Mouse (Mus musculus): ENCODE measurements around the gene Arhgef3. TPM values are rescaled to one million over a fixed set of nuclear protein-coding genes. Genes with fewer than 3 reads are reported as not detected.

The Arhgef3 gene
- total and polyA plus RNA-seq, 2 experiments from 2014 or later, result 17.9 to 21.4 TPM

- H3K27ac ChIP-seq (ENCODE audit: low read depth), result no peak overlapping the region
- 0 out of 2 replicates have a peak, but pooled peaks cover 4% of the 10 kb centered on the region for H3K36me3 ChIP-seq (replicated peaks; ENCODE audit: control insufficient read depth, insufficient read depth, low read length)
- H3K9me3 ChIP-seq (replicated peaks; ENCODE audit: control insufficient read depth, low read length), result no peaks in the 10 kb centered on the region
- no peak for DNase-seq (ENCODE audit: low spot score)
- no peak overlapping the region for H3K4me3 ChIP-seq (ENCODE audit: low read depth, low read length)
- no peaks in the 10 kb centered on the region for H3K27me3 ChIP-seq (ENCODE audit: control insufficient read depth, insufficient read depth, low read length)
- WGBS, result 54% methylated on average over 5 of the region's 5 CpGs
- H3K9ac ChIP-seq (replicated peaks; ENCODE audit: low read depth, low read length), result no peak overlapping the region
- TF ChIP-seq CTCF (IDR thresholded peaks at IDR 0.05; ENCODE audit: low read depth) (no peak), EP300 (IDR thresholded peaks at IDR 0.05; ENCODE audit: low read depth) (no peak)
- peaks cover 10% of the 10 kb centered on the region for H3K4me1 ChIP-seq (ENCODE audit: control insufficient read depth, insufficient read depth)
- no peak overlapping the region for H3K4me2 ChIP-seq (ENCODE audit: low read depth, low read length)
- no peak for ATAC-seq (ENCODE audit: insufficient read depth, low read depth)
Observed at GRCm38 (mm10) chr14:27081536-27082275, 33.0 kb upstream of the Arhgef3 start.

DNA sequence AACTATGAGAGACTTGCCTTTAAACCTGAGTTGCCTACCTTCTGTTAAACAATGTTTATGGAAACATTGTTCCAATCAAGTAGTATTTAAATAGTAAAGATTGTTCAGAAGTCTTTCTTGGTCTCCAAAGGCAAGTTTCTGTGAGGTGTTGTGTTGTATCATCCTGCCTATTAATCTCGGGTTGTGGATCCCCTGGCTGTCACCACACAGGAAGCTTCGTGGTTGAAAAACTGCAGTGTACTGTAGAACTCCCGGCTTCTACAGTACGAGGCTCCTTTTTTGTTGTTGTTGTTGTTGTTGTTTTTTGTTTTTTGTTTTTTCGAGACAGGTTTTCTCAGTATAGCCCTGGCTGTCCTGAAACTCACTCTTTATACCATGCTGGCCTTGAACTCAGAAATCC lies 29.2 kb upstream of the Arhgef3 start:
- H3K4me1 ChIP-seq (ENCODE audit: control insufficient read depth, insufficient read depth), result no peaks in the 10 kb centered on the region
- H3K36me3 ChIP-seq (replicated peaks; ENCODE audit: control insufficient read depth, insufficient read depth, low read length), result peaks cover 4% of the 10 kb centered on the region; the same call in 1 of the 2 replicates
- no peaks in the 10 kb centered on the region for H3K9me3 ChIP-seq (replicated peaks; ENCODE audit: control insufficient read depth, low read length)
- H3K27me3 ChIP-seq (ENCODE audit: control insufficient read depth, insufficient read depth, low read length), result no peaks in the 10 kb centered on the region
- ATAC-seq (ENCODE audit: insufficient read depth, low read depth) (no peak), DNase-seq (ENCODE audit: low spot score) (no peak)
- H3K9ac ChIP-seq (replicated peaks; ENCODE audit: low read depth, low read length), result no peak overlapping the region
- 65% methylated on average over 5 of the region's 5 CpGs for WGBS
- no peak overlapping the region for H3K4me3 ChIP-seq (ENCODE audit: low read depth, low read length)
- H3K4me2 ChIP-seq (ENCODE audit: low read depth, low read length), result no peak overlapping the region
- H3K27ac ChIP-seq (ENCODE audit: low read depth), result no peak overlapping the region
- TF ChIP-seq CTCF (IDR thresholded peaks at IDR 0.05; ENCODE audit: low read depth), result no peak
- no peak for TF ChIP-seq EP300 (IDR thresholded peaks at IDR 0.05; ENCODE audit: low read depth)

DNA sequence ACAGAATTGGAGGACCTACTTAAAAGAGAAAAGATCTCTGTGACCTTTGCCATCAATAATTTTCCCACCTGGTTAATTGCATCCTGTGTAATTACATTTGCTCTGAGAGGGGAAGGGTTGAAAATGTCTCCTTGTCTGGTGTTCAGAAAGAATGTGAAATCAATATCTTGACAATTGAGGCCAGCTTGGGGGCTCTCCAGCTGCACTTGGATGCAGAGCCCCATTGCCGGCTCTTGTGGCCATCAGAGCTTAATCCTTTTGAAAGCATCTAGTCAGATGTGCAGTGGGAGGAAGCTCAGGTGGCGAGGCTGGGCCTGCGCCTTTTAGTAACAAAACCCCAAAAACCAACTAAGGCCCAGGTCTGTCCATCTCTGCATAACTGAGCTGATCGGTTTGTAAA lies 28.7 kb upstream of the Arhgef3 start:
- no peak overlapping the region for H3K27ac ChIP-seq (ENCODE audit: low read depth)
- no peak overlapping the region for H3K4me2 ChIP-seq (ENCODE audit: low read depth, low read length)
- 81% methylated on average over 4 of the region's 4 CpGs for WGBS
- no peak for TF ChIP-seq CTCF (IDR thresholded peaks at IDR 0.05; ENCODE audit: low read depth)
- no peak for TF ChIP-seq EP300 (IDR thresholded peaks at IDR 0.05; ENCODE audit: low read depth)
- H3K4me1 ChIP-seq (ENCODE audit: control insufficient read depth, insufficient read depth), result no peaks in the 10 kb centered on the region
- H3K4me3 ChIP-seq (ENCODE audit: low read depth, low read length), result no peak overlapping the region
- ATAC-seq (ENCODE audit: insufficient read depth, low read depth) (no peak), DNase-seq (ENCODE audit: low spot score) (no peak)
- H3K27me3 ChIP-seq (ENCODE audit: control insufficient read depth, insufficient read depth, low read length), result no peaks in the 10 kb centered on the region
- H3K9me3 ChIP-seq (replicated peaks; ENCODE audit: control insufficient read depth, low read length), result no peaks in the 10 kb centered on the region
- peaks cover 4% of the 10 kb centered on the region; the same call in 1 of the 2 replicates for H3K36me3 ChIP-seq (replicated peaks; ENCODE audit: control insufficient read depth, insufficient read depth, low read length)
- no peak overlapping the region for H3K9ac ChIP-seq (replicated peaks; ENCODE audit: low read depth, low read length)

- WGBS, result 77% methylated on average over 5 of the region's 5 CpGs
- Histone ChIP-seq H3K27me3 (ENCODE audit: control insufficient read depth, insufficient read depth, low read length) (no peaks in the 10 kb centered on the region), H3K4me1 (ENCODE audit: control insufficient read depth, insufficient read depth) (no peaks in the 10 kb centered on the region), H3K27ac (ENCODE audit: low read depth) (no peak overlapping the region), H3K9ac (replicated peaks; ENCODE audit: low read depth, low read length) (no peak overlapping the region), H3K36me3 (replicated peaks; ENCODE audit: control insufficient read depth, insufficient read depth, low read length) (no peaks in the 10 kb centered on the region; the same call in 1 of the 2 replicates), H3K9me3 (replicated peaks; ENCODE audit: control insufficient read depth, low read length) (no peaks in the 10 kb centered on the region), H3K4me3 (ENCODE audit: low read depth, low read length) (no peak overlapping the region), H3K4me2 (ENCODE audit: low read depth, low read length) (no peak overlapping the region)
- no peak for ATAC-seq (ENCODE audit: insufficient read depth, low read depth)
- no peak for DNase-seq (ENCODE audit: low spot score)
- no peak for TF ChIP-seq EP300 (IDR thresholded peaks at IDR 0.05; ENCODE audit: low read depth)
- TF ChIP-seq CTCF (IDR thresholded peaks at IDR 0.05; ENCODE audit: low read depth), result no peak
Observed at GRCm38 (mm10) chr14:27094247-27094646, 20.5 kb upstream of the Arhgef3 start.

- no peak for TF ChIP-seq EP300 (IDR thresholded peaks at IDR 0.05; ENCODE audit: low read depth)
- TF ChIP-seq CTCF (IDR thresholded peaks at IDR 0.05; ENCODE audit: low read depth), result no peak
- H3K27ac ChIP-seq (ENCODE audit: low read depth), result no peak overlapping the region
- no peak overlapping the region for H3K4me3 ChIP-seq (ENCODE audit: low read depth, low read length)
- H3K27me3 ChIP-seq (ENCODE audit: control insufficient read depth, insufficient read depth, low read length), result no peaks in the 10 kb centered on the region
- WGBS, result 62% methylated on average over 9 of the region's 9 CpGs
- no peak for ATAC-seq (ENCODE audit: insufficient read depth, low read depth)
- H3K4me2 ChIP-seq (ENCODE audit: low read depth, low read length), result no peak overlapping the region
- peaks cover 12% of the 10 kb centered on the region for H3K36me3 ChIP-seq (replicated peaks; ENCODE audit: control insufficient read depth, insufficient read depth, low read length)
- no peak for DNase-seq (ENCODE audit: low spot score)
- no peaks in the 10 kb centered on the region for H3K9me3 ChIP-seq (replicated peaks; ENCODE audit: control insufficient read depth, low read length)
- H3K9ac ChIP-seq (replicated peaks; ENCODE audit: low read depth, low read length), result no peak overlapping the region
- H3K4me1 ChIP-seq (ENCODE audit: control insufficient read depth, insufficient read depth), result no peaks in the 10 kb centered on the region
Observed at GRCm38 (mm10) chr14:27096133-27096532, 18.6 kb upstream of the Arhgef3 start.

GRCm38 (mm10) chr14:27096779-27097178 lies 17.9 kb upstream of the Arhgef3 start:
- peak; percentile 64 for ATAC-seq (ENCODE audit: insufficient read depth, low read depth)
- Histone ChIP-seq H3K4me2 (ENCODE audit: low read depth, low read length) (no peak overlapping the region), H3K9me3 (replicated peaks; ENCODE audit: control insufficient read depth, low read length) (no peaks in the 10 kb centered on the region), H3K36me3 (replicated peaks; ENCODE audit: control insufficient read depth, insufficient read depth, low read length) (peaks cover 19% of the 10 kb centered on the region), H3K4me1 (ENCODE audit: control insufficient read depth, insufficient read depth) (no peaks in the 10 kb centered on the region), H3K9ac (replicated peaks; ENCODE audit: low read depth, low read length) (no peak overlapping the region), H3K27me3 (ENCODE audit: control insufficient read depth, insufficient read depth, low read length) (no peaks in the 10 kb centered on the region), H3K4me3 (ENCODE audit: low read depth, low read length) (no peak overlapping the region), H3K27ac (ENCODE audit: low read depth) (no peak overlapping the region)
- TF ChIP-seq CTCF (IDR thresholded peaks at IDR 0.05; ENCODE audit: low read depth) (peak; percentile 96), EP300 (IDR thresholded peaks at IDR 0.05; ENCODE audit: low read depth) (no peak)
- DNase-seq (ENCODE audit: low spot score), result peak; percentile 85
- 13% methylated on average over 3 of the region's 3 CpGs for WGBS
